Mouse (Mus musculus): ENCODE measurements at regions not wholly inside any gene's neighbourhood (a gene's known extent, or its start where the extent isn't known, plus 50 kb on each side); places are given as distances from the start of the nearest gene placed in this dataset.

GRCm38 (mm10) chr1:35972190-35972584, 96.0 kb upstream of the Hs6st1 start:
- Histone ChIP-seq H3K27me3 (replicated peaks; ENCODE audit: insufficient read depth, low read length) (no peaks in the 10 kb centered on the region), H3K4me3 (ENCODE audit: low read depth, low read length) (no peak overlapping the region), H3K9ac (replicated peaks; ENCODE audit: low read depth) (no peak overlapping the region), H3K36me3 (ENCODE audit: insufficient read depth, low read length) (no peaks in the 10 kb centered on the region), H3K4me1 (ENCODE audit: insufficient read depth, low read depth, low read length) (no peaks in the 10 kb centered on the region), H3K4me2 (replicated peaks; ENCODE audit: low read depth, low read length) (no peak overlapping the region), H3K27ac (ENCODE audit: low read length) (no peak overlapping the region), H3K9me3 (ENCODE audit: low read length) (no peaks in the 10 kb centered on the region)
- DNase-seq (ENCODE audit: low spot score) (no peak), ATAC-seq (no peak)
- TF ChIP-seq CTCF (IDR thresholded peaks at IDR 0.05) (no peak), EP300 (IDR thresholded peaks at IDR 0.05) (no peak)
- WGBS = 43% methylated on average over 5 of the region's 5 CpGs

GRCm38 (mm10) chr1:35973386-35973785, 94.8 kb upstream of the Hs6st1 start:
- ATAC-seq (peak; percentile 21; the same call in 1 of the 2 replicates), DNase-seq (ENCODE audit: low spot score) (peak; percentile 25)
- 0 out of 2 replicates have a peak overlapping the region, but pooled peaks have one; percentile 1 for H3K4me2 ChIP-seq (replicated peaks; ENCODE audit: low read depth, low read length)
- 34% methylated on average over 9 of the region's 9 CpGs for WGBS
- H3K36me3 ChIP-seq (ENCODE audit: insufficient read depth, low read length) = no peaks in the 10 kb centered on the region
- TF ChIP-seq EP300 (IDR thresholded peaks at IDR 0.05) (no peak), CTCF (IDR thresholded peaks at IDR 0.05) (no peak)
- no peak overlapping the region for H3K4me3 ChIP-seq (ENCODE audit: low read depth, low read length)
- no peaks in the 10 kb centered on the region for H3K9me3 ChIP-seq (ENCODE audit: low read length)
- no peak overlapping the region for H3K27ac ChIP-seq (ENCODE audit: low read length)
- no peaks in the 10 kb centered on the region for H3K27me3 ChIP-seq (replicated peaks; ENCODE audit: insufficient read depth, low read length)
- no peak overlapping the region for H3K9ac ChIP-seq (replicated peaks; ENCODE audit: low read depth)
- H3K4me1 ChIP-seq (ENCODE audit: insufficient read depth, low read depth, low read length) = no peaks in the 10 kb centered on the region

GRCm38 (mm10) chr1:35975611-35976208, 92.5 kb upstream of the Hs6st1 start:
- H3K9me3 ChIP-seq (ENCODE audit: low read length) = no peaks in the 10 kb centered on the region
- no peak overlapping the region for H3K27ac ChIP-seq (ENCODE audit: low read length)
- H3K27me3 ChIP-seq (replicated peaks; ENCODE audit: insufficient read depth, low read length) = no peaks in the 10 kb centered on the region
- DNase-seq (ENCODE audit: low spot score) (no peak), ATAC-seq (no peak; the same call in 1 of the 2 replicates)
- no peaks in the 10 kb centered on the region for H3K36me3 ChIP-seq (ENCODE audit: insufficient read depth, low read length)
- H3K4me2 ChIP-seq (replicated peaks; ENCODE audit: low read depth, low read length) = no peak overlapping the region
- no peaks in the 10 kb centered on the region for H3K4me1 ChIP-seq (ENCODE audit: insufficient read depth, low read depth, low read length)
- H3K4me3 ChIP-seq (ENCODE audit: low read depth, low read length) = no peak overlapping the region
- TF ChIP-seq CTCF (IDR thresholded peaks at IDR 0.05) (no peak), EP300 (IDR thresholded peaks at IDR 0.05) (no peak)
- 53% methylated on average over 3 of the region's 3 CpGs for WGBS
- H3K9ac ChIP-seq (replicated peaks; ENCODE audit: low read depth) = no peak overlapping the region

- H3K9ac ChIP-seq (replicated peaks; ENCODE audit: low read depth) = no peak overlapping the region
- H3K4me2 ChIP-seq (replicated peaks; ENCODE audit: low read depth, low read length) = no peak overlapping the region
- H3K27ac ChIP-seq (ENCODE audit: low read length) = no peak overlapping the region
- H3K9me3 ChIP-seq (ENCODE audit: low read length) = no peaks in the 10 kb centered on the region
- no peak for ATAC-seq
- H3K36me3 ChIP-seq (ENCODE audit: insufficient read depth, low read length) = no peaks in the 10 kb centered on the region
- DNase-seq (ENCODE audit: low spot score) = no peak
- TF ChIP-seq EP300 (IDR thresholded peaks at IDR 0.05) (no peak), CTCF (IDR thresholded peaks at IDR 0.05) (no peak)
- no peaks in the 10 kb centered on the region for H3K4me1 ChIP-seq (ENCODE audit: insufficient read depth, low read depth, low read length)
- 53% methylated on average over 2 of the region's 2 CpGs for WGBS
- no peaks in the 10 kb centered on the region for H3K27me3 ChIP-seq (replicated peaks; ENCODE audit: insufficient read depth, low read length)
- H3K4me3 ChIP-seq (ENCODE audit: low read depth, low read length) = no peak overlapping the region
Measured at GRCm38 (mm10) chr1:35976528-35976927, 91.7 kb upstream of the Hs6st1 start.

GRCm38 (mm10) chr1:35978116-35978515, 90.1 kb upstream of the Hs6st1 start:
- no peaks in the 10 kb centered on the region for H3K36me3 ChIP-seq (ENCODE audit: insufficient read depth, low read length)
- ATAC-seq (no peak), DNase-seq (ENCODE audit: low spot score) (no peak)
- H3K27me3 ChIP-seq (replicated peaks; ENCODE audit: insufficient read depth, low read length) = no peaks in the 10 kb centered on the region
- no peaks in the 10 kb centered on the region for H3K9me3 ChIP-seq (ENCODE audit: low read length)
- H3K4me3 ChIP-seq (ENCODE audit: low read depth, low read length) = no peak overlapping the region
- H3K27ac ChIP-seq (ENCODE audit: low read length) = no peak overlapping the region
- no peak overlapping the region for H3K4me2 ChIP-seq (replicated peaks; ENCODE audit: low read depth, low read length)
- H3K9ac ChIP-seq (replicated peaks; ENCODE audit: low read depth) = no peak overlapping the region
- H3K4me1 ChIP-seq (ENCODE audit: insufficient read depth, low read depth, low read length) = no peaks in the 10 kb centered on the region
- WGBS = 77% methylated on average over 1 of the region's 1 CpGs
- TF ChIP-seq EP300 (IDR thresholded peaks at IDR 0.05) (no peak), CTCF (IDR thresholded peaks at IDR 0.05) (no peak)

GRCm38 (mm10) chr1:35978766-35979165, 89.4 kb upstream of the Hs6st1 start:
- WGBS = 50% methylated on average over 4 of the region's 4 CpGs
- ATAC-seq (no peak), DNase-seq (ENCODE audit: low spot score) (no peak)

GRCm38 (mm10) chr1:35981226-35981625, 87.0 kb upstream of the Hs6st1 start:
- H3K27ac ChIP-seq (ENCODE audit: low read length) = no peak overlapping the region
- WGBS = 87% methylated on average over 4 of the region's 4 CpGs
- H3K9ac ChIP-seq (replicated peaks; ENCODE audit: low read depth) = no peak overlapping the region
- no peaks in the 10 kb centered on the region for H3K27me3 ChIP-seq (replicated peaks; ENCODE audit: insufficient read depth, low read length)
- TF ChIP-seq EP300 (IDR thresholded peaks at IDR 0.05) = no peak
- no peak for TF ChIP-seq CTCF (IDR thresholded peaks at IDR 0.05)
- H3K4me3 ChIP-seq (ENCODE audit: low read depth, low read length) = no peak overlapping the region
- no peak overlapping the region for H3K4me2 ChIP-seq (replicated peaks; ENCODE audit: low read depth, low read length)
- H3K9me3 ChIP-seq (ENCODE audit: low read length) = no peaks in the 10 kb centered on the region
- ATAC-seq = no peak
- no peaks in the 10 kb centered on the region for H3K36me3 ChIP-seq (ENCODE audit: insufficient read depth, low read length)
- H3K4me1 ChIP-seq (ENCODE audit: insufficient read depth, low read depth, low read length) = no peaks in the 10 kb centered on the region
- no peak for DNase-seq (ENCODE audit: low spot score)

More at GRCm38 (mm10) chr1:35978766-35979165, 89.4 kb upstream of the Hs6st1 start:
- Histone ChIP-seq H3K27ac (ENCODE audit: low read length) (no peak overlapping the region), H3K4me2 (replicated peaks; ENCODE audit: low read depth, low read length) (no peak overlapping the region), H3K9ac (replicated peaks; ENCODE audit: low read depth) (no peak overlapping the region), H3K4me3 (ENCODE audit: low read depth, low read length) (no peak overlapping the region), H3K9me3 (ENCODE audit: low read length) (no peaks in the 10 kb centered on the region), H3K27me3 (replicated peaks; ENCODE audit: insufficient read depth, low read length) (no peaks in the 10 kb centered on the region), H3K4me1 (ENCODE audit: insufficient read depth, low read depth, low read length) (no peaks in the 10 kb centered on the region), H3K36me3 (ENCODE audit: insufficient read depth, low read length) (no peaks in the 10 kb centered on the region)
- no peak for TF ChIP-seq EP300 (IDR thresholded peaks at IDR 0.05)
- no peak for TF ChIP-seq CTCF (IDR thresholded peaks at IDR 0.05)
